Mouse (Mus musculus) intestine, postnatal 0 days (tissue): Measurements from ENCODE around the gene Rbm47. TPM values are rescaled to one million over a fixed set of nuclear protein-coding genes. Genes with fewer than 3 reads are reported as not detected.

Experiments used
- ATAC-seq: fragments of 200-750 bp; cut with Nextera tagmentation; 2 replicates; pipeline ENCODE4 v1.8.0; 2017; ENCODE audit warnings: mild to moderate bottlenecking, moderate TSS enrichment, moderate library complexity
- H3K27ac ChIP-seq: fragments of 300-500 bp; sonication (generic); 2 replicates; pipeline ENCODE4 v1.5.1; 2014; ENCODE audit warnings: mild to moderate bottlenecking, low read depth, low read length, moderate library complexity
- H3K27me3 ChIP-seq: fragments of 300-500 bp; sonication (generic); replicated peaks from 2 replicates; pipeline ENCODE4 v1.6.1; 2014; ENCODE audit warnings: low read length, mixed read lengths; ENCODE audit not compliant: control insufficient read depth, insufficient read depth
- H3K36me3 ChIP-seq: fragments of 300-500 bp; sonication (generic); 2 replicates; pipeline ENCODE4 v1.6.1; 2014; ENCODE audit warnings: mild to moderate bottlenecking, moderate library complexity; ENCODE audit not compliant: control insufficient read depth, insufficient read depth
- H3K4me1 ChIP-seq: fragments of 300-500 bp; sonication (generic); replicated peaks from 2 replicates; pipeline ENCODE4 v1.6.1; 2014; ENCODE audit warnings: antibody characterized with exemption, low read length, mixed read lengths; ENCODE audit not compliant: control insufficient read depth, insufficient read depth
- H3K4me2 ChIP-seq: fragments of 300-500 bp; sonication (generic); replicated peaks from 2 replicates; pipeline ENCODE4 v1.6.1; 2014; ENCODE audit warnings: low read depth, mild to moderate bottlenecking, moderate library complexity
- H3K4me3 ChIP-seq: fragments of 300-500 bp; sonication (generic); 2 replicates; pipeline ENCODE4 v1.5.1; 2014; ENCODE audit warnings: low read depth, low read length
- H3K9ac ChIP-seq: fragments of 300-500 bp; sonication (generic); 2 replicates; pipeline ENCODE4 v1.6.1; 2014; ENCODE audit warnings: mild to moderate bottlenecking, low read depth, low read length
- H3K9me3 ChIP-seq: fragments of 300-500 bp; sonication (generic); 2 replicates; pipeline ENCODE4 v1.6.1; 2016; ENCODE audit warnings: mixed run types; ENCODE audit not compliant: control insufficient read depth
- CTCF ChIP-seq: sonication (generic); IDR thresholded peaks from 2 replicates; pipeline ENCODE4 v1.5.1; 2016; ENCODE audit warnings: low read depth, mild to moderate bottlenecking, control low read depth, antibody characterized with exemption, moderate library complexity
- WGBS: fragments of 180-500 bp; shearing (Covaris S2); extraction: QIAGEN DNeasy Blood & Tissue Kit; methylation state at CpG from one replicate; pipeline ENCODE4 v1.1.7; 2014; 5-methylcytosine and 5-hydroxymethylcytosine counted together
- polyA plus RNA-seq: library from polyadenylated mRNA; unstranded; fragments of >200 nt; fragmentation: Nextera tagmentation; extraction: Ambion mirVana; gene quantifications from 2 replicates; pipeline ENCODE4 v1.2.1, GENCODE M21; 2015

Gene Rbm47
- polyA plus RNA-seq, 1 experiment from 2014 or later = 146 TPM

GRCm38 (mm10) chr5:66114208-66114607, 58.7 kb downstream of the Rbm47 start:
- Histone ChIP-seq H3K9me3 (no peaks in the 10 kb centered on the region), H3K4me3 (0 out of 2 replicates have a peak overlapping the region, but pooled peaks have one; percentile 2), H3K27ac (peak overlapping the region; percentile 30; the same call in 1 of the 2 replicates), H3K27me3 (no peaks in the 10 kb centered on the region), H3K9ac (no peak overlapping the region), H3K4me2 (peak overlapping the region; percentile 55), H3K4me1 (peaks cover 10% of the 10 kb centered on the region), H3K36me3 (no peaks in the 10 kb centered on the region)
- peak; percentile 86 for ATAC-seq
- WGBS = 34% methylated on average over 6 of the region's 6 CpGs
- no peak for TF ChIP-seq CTCF

GRCm38 (mm10) chr5:66112059-66112458, 60.9 kb downstream of the Rbm47 start:
- Histone ChIP-seq H3K9me3 (no peaks in the 10 kb centered on the region), H3K4me3 (no peak overlapping the region), H3K27me3 (no peaks in the 10 kb centered on the region), H3K9ac (no peak overlapping the region), H3K27ac (peak overlapping the region; percentile 24; the same call in 1 of the 2 replicates), H3K4me2 (no peak overlapping the region; the same call in 1 of the 2 replicates), H3K4me1 (peaks cover 6% of the 10 kb centered on the region), H3K36me3 (no peaks in the 10 kb centered on the region)
- 27% methylated on average over 8 of the region's 8 CpGs for WGBS
- ATAC-seq = peak; percentile 66
- no peak for TF ChIP-seq CTCF

GRCm38 (mm10) chr5:66106372-66106771, 66.5 kb downstream of the Rbm47 start:
- H3K9me3 ChIP-seq = no peaks in the 10 kb centered on the region
- 54% methylated on average over 9 of the region's 9 CpGs for WGBS
- TF ChIP-seq CTCF = no peak
- ATAC-seq = no peak
- no peak overlapping the region for H3K4me2 ChIP-seq
- H3K27me3 ChIP-seq = no peaks in the 10 kb centered on the region
- H3K27ac ChIP-seq = no peak overlapping the region
- H3K4me3 ChIP-seq = no peak overlapping the region
- no peaks in the 10 kb centered on the region; the same call in 1 of the 2 replicates for H3K4me1 ChIP-seq
- no peaks in the 10 kb centered on the region; the same call in 1 of the 2 replicates for H3K36me3 ChIP-seq
- no peak overlapping the region for H3K9ac ChIP-seq

- 41% methylated on average over 7 of the region's 7 CpGs for WGBS
- H3K9me3 ChIP-seq = no peaks in the 10 kb centered on the region
- H3K4me1 ChIP-seq = no peaks in the 10 kb centered on the region; the same call in 1 of the 2 replicates
- no peak overlapping the region for H3K4me3 ChIP-seq
- H3K9ac ChIP-seq = no peak overlapping the region
- H3K36me3 ChIP-seq = no peaks in the 10 kb centered on the region; the same call in 1 of the 2 replicates
- ATAC-seq = 0 out of 2 replicates have a peak, but pooled peaks have one; percentile 29
- no peaks in the 10 kb centered on the region for H3K27me3 ChIP-seq
- no peak overlapping the region for H3K4me2 ChIP-seq
- H3K27ac ChIP-seq = no peak overlapping the region
- TF ChIP-seq CTCF = no peak
Observed at GRCm38 (mm10) chr5:66105946-66106345, 67.0 kb downstream of the Rbm47 start.

- no peaks in the 10 kb centered on the region; the same call in 1 of the 2 replicates for H3K36me3 ChIP-seq
- H3K27me3 ChIP-seq = no peaks in the 10 kb centered on the region
- ATAC-seq = no peak
- TF ChIP-seq CTCF = no peak
- H3K4me2 ChIP-seq = no peak overlapping the region
- H3K9me3 ChIP-seq = no peaks in the 10 kb centered on the region
- no peak overlapping the region for H3K27ac ChIP-seq
- H3K4me1 ChIP-seq = no peaks in the 10 kb centered on the region; the same call in 1 of the 2 replicates
- no peak overlapping the region for H3K4me3 ChIP-seq
- 66% methylated on average over 3 of the region's 3 CpGs for WGBS
- no peak overlapping the region for H3K9ac ChIP-seq
Observed at GRCm38 (mm10) chr5:66105366-66105765, 67.6 kb downstream of the Rbm47 start.

GRCm38 (mm10) chr5:66103386-66103785, 69.5 kb downstream of the Rbm47 start:
- TF ChIP-seq CTCF = no peak

GRCm38 (mm10) chr5:66102821-66103220, 70.1 kb downstream of the Rbm47 start:
- H3K4me1 ChIP-seq = no peaks in the 10 kb centered on the region; the same call in 1 of the 2 replicates
- 91% methylated on average over 3 of the region's 3 CpGs for WGBS
- H3K36me3 ChIP-seq = no peaks in the 10 kb centered on the region; the same call in 1 of the 2 replicates
- H3K27ac ChIP-seq = no peak overlapping the region
- no peak overlapping the region for H3K4me3 ChIP-seq
- ATAC-seq = no peak
- no peaks in the 10 kb centered on the region for H3K27me3 ChIP-seq
- no peaks in the 10 kb centered on the region for H3K9me3 ChIP-seq
- H3K9ac ChIP-seq = no peak overlapping the region
- no peak for TF ChIP-seq CTCF
- H3K4me2 ChIP-seq = no peak overlapping the region

More at GRCm38 (mm10) chr5:66103386-66103785, 69.5 kb downstream of the Rbm47 start:
- 63% methylated on average over 5 of the region's 5 CpGs for WGBS
- Histone ChIP-seq H3K9me3 (no peaks in the 10 kb centered on the region), H3K36me3 (no peaks in the 10 kb centered on the region; the same call in 1 of the 2 replicates), H3K4me3 (no peak overlapping the region), H3K27me3 (no peaks in the 10 kb centered on the region), H3K4me2 (no peak overlapping the region), H3K9ac (no peak overlapping the region), H3K27ac (no peak overlapping the region), H3K4me1 (no peaks in the 10 kb centered on the region; the same call in 1 of the 2 replicates)
- no peak for ATAC-seq
